Mouse (Mus musculus) megakaryocyte, embryonic 14.5 days (primary cell): ENCODE data around the gene Lhx3.

ENCODE experiments used
- FLI1 ChIP-seq: IDR thresholded peaks from 2 replicates; pipeline ENCODE4 v1.6.1; 2012; ENCODE audit warnings: low read length, inconsistent platforms, mixed read lengths
- GATA1 ChIP-seq: IDR thresholded peaks from 3 replicates; pipeline ENCODE4 v1.6.1; 2012; ENCODE audit warnings: mixed read lengths, low read length, inconsistent platforms, borderline replicate concordance

GRCm38 (mm10) chr2:26168843-26169579 is 39.1 kb downstream of the Lhx3 start:
- no peak for TF ChIP-seq GATA1
- TF ChIP-seq FLI1, result no peak
